Mouse (Mus musculus) neural tube, embryonic 15.5 days (tissue): ENCODE data around the gene Fxyd4. TPM values are rescaled to one million over a fixed set of nuclear protein-coding genes. Genes with fewer than 3 reads are reported as not detected.

ENCODE experiments used
- microRNA-seq: library from miRNA; unstranded; fragments of <30 nt; microRNA quantifications from one replicate; pipeline ENCODE4, GENCODE M21; 2017
- polyA plus RNA-seq: library from polyadenylated mRNA; unstranded; fragments of >200 nt; fragmentation: Nextera tagmentation; extraction: Ambion mirVana; gene quantifications from 2 replicates; pipeline ENCODE4 v1.2.1, GENCODE M21; 2015

The Fxyd4 gene
- polyA plus RNA-seq, 1 experiment from 2014 or later = 3.6 TPM

Small RNA genes within 50 kb of the gene (microRNA-seq; reads per million reads assigned to microRNA genes)
- gene Gm25535 = not detected

Other genes starting within 250 kb of the Fxyd4 start
- gene Zfp637, start 96.5 kb downstream of the Fxyd4 start, polyA plus RNA-seq = 128 and 133 TPM in 2 replicates
- gene Zfp239, start 75.6 kb downstream of the Fxyd4 start, polyA plus RNA-seq = 15.3 and 15.9 TPM in 2 replicates
- gene Hnrnpf, start 37.4 kb downstream of the Fxyd4 start, polyA plus RNA-seq = 211 and 369 TPM in 2 replicates
- gene Rasgef1a, start 73.7 kb upstream of the Fxyd4 start, polyA plus RNA-seq = 3.3 and 4.3 TPM in 2 replicates
- gene Csgalnact2, start 201.4 kb upstream of the Fxyd4 start, polyA plus RNA-seq = 9.9 and 10.7 TPM in 2 replicates